Mouse (Mus musculus): ENCODE measurements around the gene Disc1.

DNA sequence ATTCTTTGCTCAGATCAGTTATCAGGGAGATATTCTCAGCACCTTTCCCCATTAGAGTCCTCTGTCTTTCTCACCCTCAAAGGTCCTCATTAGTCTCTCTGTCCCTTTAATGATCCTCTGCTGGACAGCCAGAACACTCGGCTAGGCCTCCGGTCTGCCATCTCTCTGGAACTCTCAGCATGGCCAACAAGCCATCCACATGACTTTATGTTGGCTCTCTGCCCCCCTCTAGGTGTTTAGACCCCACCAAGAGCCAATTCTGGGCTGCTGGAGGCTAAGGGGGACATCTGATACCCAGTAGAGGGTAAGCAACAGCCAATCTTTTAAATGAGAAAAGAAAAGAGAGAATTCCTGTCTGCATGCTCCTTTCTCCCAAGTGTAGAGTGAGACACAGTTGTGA is 203.7 kb downstream of the Disc1 start:
- TF ChIP-seq CTCF (IDR thresholded peaks at IDR 0.05) (no peak), EP300 (IDR thresholded peaks at IDR 0.05; ENCODE audit: insufficient read depth, low read depth, low read length) (peak; percentile 61; the same call in 1 of the 2 replicates), POLR2A (IDR thresholded peaks at IDR 0.05; ENCODE audit: insufficient read depth, low read depth, low read length) (no peak)

Measured in heart, adult 2 months (tissue).